Mouse (Mus musculus) midbrain, postnatal 0 days (tissue): ENCODE measurements at regions not wholly inside any gene's neighbourhood (a gene's known extent, or its start where the extent isn't known, plus 50 kb on each side); places are given as distances from the start of the nearest gene placed in this dataset.

ENCODE experiments used
- ATAC-seq: fragments of 200-750 bp; cut with Nextera tagmentation; 2 replicates; pipeline ENCODE4 v1.8.0; 2017; ENCODE audit warnings: moderate number of reproducible peaks, mild to moderate bottlenecking, moderate TSS enrichment, moderate library complexity; ENCODE audit not compliant: low FRiP score
- DNase-seq: peaks from one replicate; pipeline ENCODE4 v3.0.0-alpha.2; 2015; ENCODE audit warnings: low spot score
- H3K27ac ChIP-seq: fragments of 300-500 bp; sonication (generic); 2 replicates; pipeline ENCODE4 v1.5.1; 2014; ENCODE audit warnings: low read depth, mild to moderate bottlenecking, low read length, mixed read lengths
- H3K27me3 ChIP-seq: fragments of 300-500 bp; sonication (generic); 2 replicates; pipeline ENCODE4 v1.6.1; 2014; ENCODE audit warnings: low read length, control low read depth, mixed read lengths; ENCODE audit not compliant: insufficient read depth
- H3K36me3 ChIP-seq: fragments of 300-500 bp; sonication (generic); 2 replicates; pipeline ENCODE4 v1.6.1; 2014; ENCODE audit warnings: low read length, control low read depth, mixed read lengths; ENCODE audit not compliant: insufficient read depth
- H3K4me1 ChIP-seq: fragments of 300-500 bp; sonication (generic); 2 replicates; pipeline ENCODE4 v1.6.1; 2014; ENCODE audit warnings: mild to moderate bottlenecking, control low read depth, antibody characterized with exemption, low read length, mixed read lengths; ENCODE audit not compliant: insufficient read depth
- H3K4me2 ChIP-seq: fragments of 300-500 bp; sonication (generic); 2 replicates; pipeline ENCODE4 v1.6.1; 2014; ENCODE audit warnings: low read depth, mild to moderate bottlenecking, low read length, mixed read lengths; ENCODE audit not compliant: poor library complexity, severe bottlenecking
- H3K4me3 ChIP-seq: fragments of 300-500 bp; sonication (generic); 2 replicates; pipeline ENCODE4 v1.5.1; 2014; ENCODE audit warnings: low read depth, mild to moderate bottlenecking, low read length, moderate library complexity
- H3K9ac ChIP-seq: fragments of 300-500 bp; sonication (generic); replicated peaks from 2 replicates; pipeline ENCODE4 v1.6.1; 2014; ENCODE audit warnings: mild to moderate bottlenecking, low read length, moderate library complexity, mixed read lengths; ENCODE audit not compliant: poor library complexity, severe bottlenecking
- H3K9me3 ChIP-seq: fragments of 300-500 bp; sonication (generic); 2 replicates; pipeline ENCODE4 v1.6.1; 2016; ENCODE audit warnings: low read length, control low read depth
- CTCF ChIP-seq: IDR thresholded peaks from 2 replicates; pipeline ENCODE4 v1.5.1; 2016; ENCODE audit warnings: antibody characterized with exemption, mild to moderate bottlenecking
- WGBS: fragments of 180-500 bp; shearing (Covaris S2); extraction: QIAGEN DNeasy Blood & Tissue Kit; methylation state at CpG from one replicate; pipeline ENCODE4 v1.1.7; 2014; 5-methylcytosine and 5-hydroxymethylcytosine counted together

- DNase-seq (no peak), ATAC-seq (no peak)
- no peak for TF ChIP-seq CTCF
- no peak overlapping the region for H3K4me3 ChIP-seq
- H3K27ac ChIP-seq: no peak overlapping the region
- H3K27me3 ChIP-seq: no peaks in the 10 kb centered on the region
- no peaks in the 10 kb centered on the region for H3K4me1 ChIP-seq
- H3K36me3 ChIP-seq: no peaks in the 10 kb centered on the region
- no peaks in the 10 kb centered on the region for H3K9me3 ChIP-seq
- H3K9ac ChIP-seq: no peak overlapping the region
- no peak overlapping the region for H3K4me2 ChIP-seq
- WGBS: 86% methylated on average over 2 of the region's 2 CpGs
Measured at GRCm38 (mm10) chr5:28970404-28970803, 225.4 kb upstream of the Rnf32 start.

GRCm38 (mm10) chr5:28955036-28955435 is 240.8 kb upstream of the Rnf32 start:
- Histone ChIP-seq H3K4me3 (no peak overlapping the region), H3K4me1 (no peaks in the 10 kb centered on the region), H3K4me2 (no peak overlapping the region), H3K27me3 (no peaks in the 10 kb centered on the region), H3K36me3 (no peaks in the 10 kb centered on the region), H3K9ac (no peak overlapping the region), H3K27ac (no peak overlapping the region), H3K9me3 (no peaks in the 10 kb centered on the region)
- DNase-seq (no peak), ATAC-seq (no peak)
- TF ChIP-seq CTCF: no peak

DNA sequence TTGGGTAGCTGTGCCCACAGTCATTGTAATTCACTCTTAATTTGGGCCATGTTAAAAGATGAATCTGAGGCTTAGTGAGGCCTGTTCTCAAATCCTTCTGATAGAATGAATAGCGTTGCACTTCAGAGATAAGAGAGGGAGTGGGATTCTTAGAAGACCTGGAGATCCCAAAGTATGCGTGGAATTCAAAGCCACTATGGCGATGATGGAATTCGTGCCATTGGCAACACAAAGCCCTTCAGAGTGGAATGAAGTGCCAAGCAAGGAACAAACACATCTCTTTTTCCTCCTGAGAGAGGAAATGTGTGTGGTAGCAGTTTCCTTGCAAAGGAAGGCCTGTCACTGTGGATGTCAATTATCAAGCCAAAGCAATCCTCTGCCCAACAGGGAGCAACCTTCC is 248.3 kb upstream of the Rnf32 start:
- DNase-seq (no peak), ATAC-seq (no peak)
- no peak overlapping the region for H3K9ac ChIP-seq
- no peak for TF ChIP-seq CTCF
- H3K4me2 ChIP-seq: no peak overlapping the region
- no peak overlapping the region for H3K4me3 ChIP-seq
- no peak overlapping the region for H3K27ac ChIP-seq
- H3K27me3 ChIP-seq: no peaks in the 10 kb centered on the region
- WGBS: 66% methylated on average over 4 of the region's 4 CpGs
- H3K9me3 ChIP-seq: no peaks in the 10 kb centered on the region
- H3K4me1 ChIP-seq: no peaks in the 10 kb centered on the region
- no peaks in the 10 kb centered on the region for H3K36me3 ChIP-seq

- Histone ChIP-seq H3K9ac (no peak overlapping the region), H3K27me3 (no peaks in the 10 kb centered on the region), H3K4me3 (no peak overlapping the region), H3K9me3 (no peaks in the 10 kb centered on the region), H3K36me3 (no peaks in the 10 kb centered on the region), H3K27ac (no peak overlapping the region), H3K4me2 (no peak overlapping the region), H3K4me1 (no peaks in the 10 kb centered on the region)
- no peak for TF ChIP-seq CTCF
- DNase-seq: no peak
- no peak for ATAC-seq
- WGBS: 49% methylated on average over 13 of the region's 13 CpGs
Measured at GRCm38 (mm10) chr5:28943571-28944316, 252.0 kb upstream of the Rnf32 start.

- Histone ChIP-seq H3K27me3 (no peaks in the 10 kb centered on the region), H3K9ac (no peak overlapping the region), H3K27ac (no peak overlapping the region), H3K4me3 (no peak overlapping the region), H3K4me1 (no peaks in the 10 kb centered on the region), H3K4me2 (no peak overlapping the region), H3K9me3 (no peaks in the 10 kb centered on the region), H3K36me3 (no peaks in the 10 kb centered on the region)
- no peak for TF ChIP-seq CTCF
- ATAC-seq: no peak
- DNase-seq: no peak
- 62% methylated on average over 5 of the region's 5 CpGs for WGBS
Measured at GRCm38 (mm10) chr5:28940972-28941371, 254.8 kb upstream of the Rnf32 start.

DNA sequence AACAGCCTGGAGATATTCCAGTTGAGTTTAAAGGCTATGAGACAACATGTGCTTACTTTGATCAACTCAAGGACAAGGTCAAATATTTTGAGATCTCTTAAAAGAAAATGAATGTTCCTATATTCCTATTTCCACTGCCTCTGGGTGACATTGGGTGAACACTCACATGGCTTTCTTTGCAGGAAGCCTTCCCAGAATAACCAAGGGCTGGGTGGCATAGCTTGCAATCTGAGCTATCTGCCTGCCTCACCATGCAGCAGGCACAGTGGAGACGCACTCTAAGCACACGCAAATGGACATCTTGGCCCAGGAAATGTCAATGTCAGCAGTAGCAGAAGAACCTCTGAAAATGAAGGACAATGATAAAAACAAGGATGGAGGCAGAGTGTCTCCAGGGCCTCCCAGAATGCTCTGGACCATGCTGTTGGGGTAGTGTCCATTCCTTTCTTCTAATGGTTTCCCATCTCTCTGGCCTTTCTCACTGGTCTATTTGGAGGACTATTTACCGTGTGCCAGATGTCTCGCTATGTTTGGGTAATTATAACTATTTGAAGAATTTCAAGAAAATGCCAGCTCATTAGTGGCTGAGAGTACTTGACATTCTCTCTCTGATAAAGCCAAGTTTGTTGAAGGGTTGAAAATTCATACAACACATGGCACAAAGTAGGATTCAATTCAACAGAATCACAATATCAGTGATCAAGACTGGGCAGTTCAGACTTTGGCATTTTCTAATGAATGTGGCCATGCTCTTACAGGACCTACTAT is 276.3 kb upstream of the Rnf32 start:
- Histone ChIP-seq H3K4me2 (no peak overlapping the region), H3K4me1 (no peaks in the 10 kb centered on the region), H3K4me3 (no peak overlapping the region), H3K9ac (no peak overlapping the region), H3K27ac (no peak overlapping the region), H3K9me3 (no peaks in the 10 kb centered on the region), H3K27me3 (no peaks in the 10 kb centered on the region), H3K36me3 (no peaks in the 10 kb centered on the region)
- DNase-seq (no peak), ATAC-seq (no peak)
- 93% methylated on average over 4 of the region's 4 CpGs for WGBS
- TF ChIP-seq CTCF: no peak
